In genomic region chr12:104138216-104138615, GRCm38 (mm10) we compare ENCODE assay signal across 40 mouse cellular contexts. TPM values are rescaled to one million over a fixed set of nuclear protein-coding genes. Genes with fewer than 3 reads are reported as not detected.
"Had no signal": no experiment of that assay in that cellular context is flagged by ENCODE, and none has a peak within 500 bp of the region (broad histone marks: within the 10 kb centered on the region; RNA-seq: fewer than 3 reads in every experiment).

No protein-coding gene starts in this region.

- H3K9me3 ChIP-seq: heart, embryonic 12.5 days; hindbrain, embryonic 13.5 days; hindbrain, embryonic 15.5 days; intestine, embryonic 15.5 days; kidney, embryonic 15.5 days; limb, embryonic 12.5 days had no signal

- H3K27me3 ChIP-seq: heart, embryonic 12.5 days; hindbrain, embryonic 13.5 days; hindbrain, embryonic 15.5 days; intestine, embryonic 15.5 days; kidney, embryonic 15.5 days; limb, embryonic 12.5 days had no signal

- H3K4me3 ChIP-seq: heart, adult 2 months; heart, embryonic 12.5 days; hindbrain, embryonic 13.5 days; hindbrain, embryonic 15.5 days; intestine, embryonic 15.5 days; kidney, embryonic 15.5 days; limb, embryonic 12.5 days had no signal

- ATAC-seq: forebrain, postnatal 0 days; hindbrain, postnatal 0 days; intestine, embryonic 15.5 days had no signal

- H3K27ac ChIP-seq: heart, adult 2 months; hindbrain, embryonic 13.5 days; hindbrain, embryonic 15.5 days; hindbrain, postnatal 0 days; intestine, embryonic 15.5 days; kidney, embryonic 15.5 days; kidney, postnatal 0 days; limb, embryonic 12.5 days; liver, embryonic 14.5 days had no signal

- DNase-seq: forebrain, postnatal 0 days; gastrocnemius, postnatal 14 days; gastrocnemius, postnatal 36 days; heart, adult 2 months; heart, postnatal 14 days; heart, postnatal 36 days; kidney, adult 11 months; kidney, adult 2 months; kidney, adult 9 months; kidney, postnatal 14 days; kidney, postnatal 36 days; layer of hippocampus, adult 9-11 months; layer of hippocampus, postnatal 36 days; left cerebral cortex, postnatal 4 days had no signal

- H3K9ac ChIP-seq: forebrain, postnatal 0 days; heart, embryonic 12.5 days; hindbrain, embryonic 13.5 days; hindbrain, embryonic 15.5 days; intestine, embryonic 15.5 days; kidney, embryonic 15.5 days; limb, embryonic 12.5 days; liver, embryonic 14.5 days had no signal

- H3K4me2 ChIP-seq: heart, embryonic 12.5 days; hindbrain, embryonic 13.5 days; hindbrain, embryonic 15.5 days; intestine, embryonic 15.5 days; kidney, embryonic 15.5 days; limb, embryonic 12.5 days had no signal

- H3K36me3 ChIP-seq: heart, embryonic 12.5 days; hindbrain, embryonic 13.5 days; hindbrain, embryonic 15.5 days; intestine, embryonic 15.5 days; kidney, embryonic 15.5 days; limb, embryonic 12.5 days had no signal

- H3K4me1 ChIP-seq: heart, embryonic 12.5 days; hindbrain, embryonic 13.5 days; hindbrain, embryonic 15.5 days; intestine, embryonic 15.5 days; kidney, embryonic 15.5 days; limb, embryonic 12.5 days had no signal

RNA-seq across cellular contexts. Expression of gene Serpina3b, which starts 10.4 kb away (rescaled TPM):
- total RNA-seq: forebrain, postnatal 0 days; gastrocnemius, adult 18-20 months; gastrocnemius, adult 8-10 months; gastrocnemius, postnatal 14 days; gastrocnemius, postnatal 36 days; heart, adult 2 months; heart, postnatal 14 days; heart, postnatal 36 days; hematopoietic stem cell, adult 5-6 weeks; hindbrain, postnatal 0 days; layer of hippocampus, adult 18-20 months; layer of hippocampus, adult 8-10 months; layer of hippocampus, postnatal 14 days; layer of hippocampus, postnatal 36 days; left cerebral cortex, adult 18-20 months; left cerebral cortex, adult 8-10 months; left cerebral cortex, postnatal 10 days; left cerebral cortex, postnatal 25 days; left cerebral cortex, postnatal 4 days had no signal
- polyA plus RNA-seq: forebrain, postnatal 0 days; heart, embryonic 14.5 days; heart, embryonic 16.5 days; hindbrain, embryonic 11.5 days; hindbrain, embryonic 13.5 days; hindbrain, embryonic 15.5 days; hindbrain, postnatal 0 days; intestine, embryonic 15.5 days; kidney, adult 2 months; kidney, postnatal 0 days; large intestine, adult 2 months; limb, embryonic 12.5 days; liver, adult 2 months had no signal

RNA-seq across cellular contexts. Expression of gene Serpina3c, which starts 15.5 kb away (rescaled TPM):
- total RNA-seq: forebrain, postnatal 0 days; hematopoietic stem cell, adult 5-6 weeks; hindbrain, postnatal 0 days; left cerebral cortex, adult 18-20 months; left cerebral cortex, adult 8-10 months; left cerebral cortex, postnatal 10 days; left cerebral cortex, postnatal 4 days; liver, adult 2 months had no signal
- polyA plus RNA-seq: forebrain, postnatal 0 days; heart, embryonic 14.5 days; hindbrain, embryonic 11.5 days; hindbrain, embryonic 13.5 days; hindbrain, embryonic 15.5 days; intestine, embryonic 15.5 days; kidney, embryonic 15.5 days; limb, embryonic 12.5 days; liver, adult 2 months; liver, embryonic 14.5 days had no signal

RNA-seq across cellular contexts. Expression of gene Serpina3a, which starts 25.7 kb away (rescaled TPM):
- total RNA-seq: forebrain, postnatal 0 days; gastrocnemius, adult 18-20 months; gastrocnemius, adult 8-10 months; gastrocnemius, postnatal 14 days; gastrocnemius, postnatal 36 days; heart, adult 2 months; heart, postnatal 14 days; heart, postnatal 36 days; hematopoietic stem cell, adult 5-6 weeks; hindbrain, postnatal 0 days; layer of hippocampus, adult 18-20 months; layer of hippocampus, adult 8-10 months; layer of hippocampus, postnatal 14 days; layer of hippocampus, postnatal 36 days; left cerebral cortex, adult 18-20 months; left cerebral cortex, adult 8-10 months; left cerebral cortex, postnatal 10 days; left cerebral cortex, postnatal 25 days; left cerebral cortex, postnatal 4 days; liver, adult 2 months had no signal
- polyA plus RNA-seq: forebrain, postnatal 0 days; gonadal fat pad, adult 2 months; heart, adult 2 months; heart, embryonic 12.5 days; heart, embryonic 14.5 days; heart, embryonic 16.5 days; hindbrain, embryonic 11.5 days; hindbrain, embryonic 13.5 days; hindbrain, embryonic 15.5 days; hindbrain, postnatal 0 days; intestine, embryonic 15.5 days; kidney, adult 2 months; kidney, embryonic 15.5 days; kidney, postnatal 0 days; large intestine, adult 2 months; limb, embryonic 12.5 days; limb, embryonic 14.5 days; liver, adult 2 months; liver, embryonic 14.5 days had no signal

RNA-seq across cellular contexts. Expression of gene Serpina5, which starts 37.3 kb away (rescaled TPM):
- total RNA-seq: forebrain, postnatal 0 days; gastrocnemius, adult 18-20 months; gastrocnemius, adult 8-10 months; gastrocnemius, postnatal 14 days; gastrocnemius, postnatal 36 days; heart, adult 2 months; heart, postnatal 14 days; heart, postnatal 36 days; hematopoietic stem cell, adult 5-6 weeks; layer of hippocampus, adult 18-20 months; layer of hippocampus, adult 8-10 months; layer of hippocampus, postnatal 14 days; layer of hippocampus, postnatal 36 days; left cerebral cortex, adult 18-20 months; left cerebral cortex, adult 8-10 months; left cerebral cortex, postnatal 10 days; left cerebral cortex, postnatal 25 days; left cerebral cortex, postnatal 4 days; liver, adult 2 months had no signal
- polyA plus RNA-seq: forebrain, postnatal 0 days; heart, adult 2 months; heart, embryonic 12.5 days; heart, embryonic 14.5 days; heart, embryonic 16.5 days; hindbrain, embryonic 11.5 days; hindbrain, embryonic 13.5 days; hindbrain, embryonic 15.5 days; hindbrain, postnatal 0 days; intestine, embryonic 15.5 days; kidney, adult 2 months; kidney, embryonic 15.5 days; kidney, postnatal 0 days; large intestine, adult 2 months; limb, embryonic 12.5 days; limb, embryonic 14.5 days had no signal
